Mouse (Mus musculus) retina, adult 2 months (tissue): ENCODE measurements around the gene Kpna3.
A peak's percentile ranks its signal among the peaks of the same experiment; 100 is the strongest.
"Not testable (repeated sequence)": the region's sequence is repeated elsewhere in the genome, so short reads cannot be mapped to it uniquely, and the experiment has no call there.

Experiments
- DNase-seq: peaks from one replicate; pipeline ENCODE4 v3.0.0-alpha.2; 2012; ENCODE audit warnings: low read depth, low spot score

Kpna3 gene

DNA sequence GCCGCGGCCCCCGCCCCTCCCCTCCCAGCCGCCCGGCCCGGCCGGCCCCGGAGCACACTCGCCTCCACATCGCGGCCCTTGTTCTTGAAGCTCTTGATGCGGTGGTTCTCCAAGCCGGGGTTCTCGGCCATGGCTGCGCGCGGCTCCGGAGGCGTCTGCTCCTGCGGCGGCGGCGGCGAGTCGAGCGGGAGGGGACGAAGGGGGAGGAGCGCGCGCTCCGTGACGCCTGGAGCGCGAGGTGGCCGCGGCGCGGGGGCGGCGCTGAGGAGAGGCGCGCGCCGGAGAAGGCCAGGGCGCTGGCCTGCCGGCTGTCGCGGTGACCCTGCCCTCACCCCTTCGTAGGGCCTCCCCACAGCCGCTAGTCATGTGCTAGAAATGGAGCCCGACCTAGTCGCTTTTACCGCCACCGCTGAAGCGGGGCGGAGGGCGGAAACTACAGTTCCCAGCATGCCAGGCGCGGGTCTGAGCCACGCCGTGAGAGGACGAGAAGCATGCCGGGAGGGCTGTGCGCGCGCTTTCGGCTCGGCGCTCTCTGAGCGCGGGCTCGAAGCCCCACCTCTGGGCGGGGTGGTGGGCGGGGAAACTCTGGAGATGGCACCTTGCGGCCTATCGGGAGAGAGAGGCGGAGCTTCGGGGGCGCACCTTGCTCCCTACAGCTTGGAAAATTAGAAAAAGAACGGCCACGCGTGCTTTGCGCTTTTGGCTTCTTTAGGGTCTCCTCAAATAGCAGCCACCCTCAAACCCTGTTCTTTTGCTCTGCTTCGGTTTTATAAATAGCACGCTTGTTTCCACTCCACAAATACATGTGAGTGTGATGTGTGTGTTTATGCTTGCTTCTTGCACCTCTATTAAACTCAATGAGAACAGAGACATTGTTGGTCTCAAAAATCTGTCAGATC, at the start of gene Kpna3:
Kpna3 (minus strand) TSS at position 214 of the 899 bp plus-strand sequence.
- peak; percentile 94 for DNase-seq

DNA sequence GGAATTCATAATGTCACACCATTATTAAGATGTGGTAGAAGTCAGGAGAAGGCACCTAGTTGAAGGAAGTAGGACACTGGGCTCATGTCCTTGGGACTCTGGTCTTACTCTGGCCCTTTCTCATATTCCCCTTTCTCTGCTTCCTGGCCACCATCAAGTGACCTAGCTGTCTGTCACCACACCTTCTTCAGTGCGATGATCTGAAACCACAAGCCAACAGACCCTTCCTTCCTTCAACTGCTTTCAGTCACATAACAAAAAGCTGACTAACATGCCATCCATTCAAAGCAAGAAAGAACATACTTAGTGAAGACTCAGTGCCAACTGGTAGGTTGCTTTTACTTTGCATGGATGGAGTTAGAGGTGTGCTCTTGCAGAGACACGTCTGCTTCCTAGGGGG, 20.7 kb upstream of the Kpna3 start:
- no peak for DNase-seq

DNA sequence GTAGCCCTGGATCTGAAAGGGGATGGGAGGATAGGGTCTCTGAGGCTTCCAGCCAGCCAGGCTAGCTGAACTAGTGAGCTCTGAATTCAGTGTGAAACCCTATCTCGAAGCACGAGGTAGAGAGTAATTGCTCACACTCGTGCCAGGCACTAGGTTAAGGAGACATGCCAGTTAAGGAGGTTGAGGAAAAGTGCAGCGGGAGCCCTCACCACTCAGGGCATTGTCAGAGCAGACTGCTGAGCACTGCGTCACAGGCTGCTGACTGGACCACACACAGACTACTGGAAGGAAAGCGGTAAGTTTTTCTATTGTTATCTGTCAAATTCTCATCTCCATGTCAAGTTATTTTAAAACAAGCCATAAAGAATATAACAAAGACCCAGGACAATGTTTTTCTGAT, 17.8 kb upstream of the Kpna3 start:
- DNase-seq = no peak

DNA sequence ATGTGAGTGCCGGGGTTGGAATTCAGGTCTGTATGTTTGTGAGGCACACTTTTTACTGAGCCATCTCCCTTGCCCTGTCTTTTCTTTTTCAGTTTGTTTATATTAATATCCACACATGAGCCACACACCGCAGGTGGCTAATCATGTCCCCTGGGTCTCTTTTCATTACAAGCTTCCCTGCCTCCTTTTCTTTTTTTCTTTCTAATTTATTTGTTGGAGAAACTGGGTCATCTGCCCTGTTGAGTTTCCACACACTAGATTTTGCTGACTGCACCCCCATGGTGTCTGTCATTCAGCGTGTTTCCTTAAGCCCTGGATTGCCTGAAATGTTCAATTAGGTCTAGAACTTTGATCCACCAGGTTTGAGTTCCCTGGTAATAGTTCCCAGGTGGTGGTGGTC, 15.9 kb upstream of the Kpna3 start:
- DNase-seq = no peak

DNA sequence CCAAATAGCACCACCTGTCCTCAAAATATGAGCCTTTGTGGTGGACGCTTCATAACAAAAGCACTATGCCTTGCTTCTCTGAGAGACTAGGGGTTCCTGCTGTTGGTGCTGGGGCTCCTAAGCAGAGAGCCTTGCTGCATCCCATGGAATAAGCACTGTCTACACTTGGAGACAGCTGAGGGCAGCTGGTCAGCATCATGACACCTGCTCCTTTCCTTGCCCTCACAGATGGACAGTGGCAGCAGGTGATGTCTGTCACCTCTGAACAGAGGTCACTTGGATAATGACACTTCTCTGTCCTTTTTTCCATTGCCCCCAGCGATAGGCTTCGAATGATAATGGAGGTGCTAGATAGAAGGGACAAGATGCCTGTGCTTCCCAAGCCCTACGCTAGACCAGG, 13.4 kb upstream of the Kpna3 start:
- DNase-seq = no peak

DNA sequence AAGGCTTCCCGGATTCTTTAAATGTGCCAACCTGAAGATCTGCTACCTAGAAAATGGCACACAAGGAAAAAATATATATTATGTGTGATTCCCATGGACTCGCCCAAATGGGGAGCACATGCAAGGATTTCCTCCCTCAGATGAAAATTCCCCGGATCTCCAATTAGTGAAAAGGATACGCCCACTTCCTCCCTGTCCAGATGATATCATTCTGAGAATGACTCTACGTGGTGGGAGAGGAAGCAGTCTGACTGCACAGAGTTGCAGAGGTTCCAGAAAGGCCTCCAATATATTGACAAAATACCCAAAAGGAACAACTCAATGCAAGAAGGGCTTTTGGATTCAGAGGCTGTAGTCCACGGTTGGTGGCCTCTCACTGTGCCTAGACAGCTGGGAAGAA, 12.8 kb upstream of the Kpna3 start:
- no peak for DNase-seq

DNA sequence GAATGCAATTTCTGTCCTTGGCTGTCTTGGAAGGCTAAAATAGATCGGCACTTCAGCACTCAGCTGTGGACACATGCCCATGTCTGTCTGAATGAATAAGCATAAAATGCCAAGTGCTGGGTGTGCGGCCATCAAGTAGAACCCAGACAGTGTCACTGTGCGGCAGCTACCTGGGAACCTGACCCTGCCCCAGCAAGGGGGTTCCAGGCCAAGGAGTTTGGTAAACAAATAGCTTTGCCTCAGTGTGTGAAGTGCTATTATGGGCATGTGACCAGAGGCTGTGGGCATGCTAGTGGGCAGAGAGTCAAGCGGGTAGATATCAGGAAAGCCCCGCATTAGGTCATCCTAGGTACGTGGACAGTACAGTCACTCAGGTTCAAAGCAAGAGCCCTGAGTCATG, 8.1 kb upstream of the Kpna3 start:
- no peak for DNase-seq

DNA sequence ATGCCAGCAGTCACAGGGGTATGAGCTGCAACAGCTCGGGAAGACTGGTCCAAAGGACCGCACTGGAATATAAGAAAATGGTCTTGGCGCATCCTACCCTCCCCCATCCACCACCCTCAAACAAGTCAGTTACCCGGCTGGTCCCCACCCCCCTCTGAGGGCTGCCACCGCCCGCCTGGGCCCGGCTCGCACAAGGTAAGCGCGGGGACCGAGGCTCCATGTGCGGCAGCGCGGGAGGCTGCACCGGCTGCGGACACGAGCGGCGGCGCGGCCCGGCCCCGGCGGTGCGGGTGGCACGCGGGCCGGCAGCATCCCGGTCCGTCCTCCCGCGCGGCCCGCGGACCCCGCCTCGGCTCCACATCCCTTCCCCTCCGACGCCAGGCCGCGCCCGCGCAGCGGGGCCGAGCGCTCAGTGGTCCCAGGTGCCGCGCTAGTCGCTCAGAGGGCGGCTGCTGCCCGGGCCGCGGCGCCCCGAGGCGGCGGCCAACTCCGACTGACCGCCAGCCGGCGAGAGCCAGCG, 473 bp downstream of the Kpna3 start:
- DNase-seq = no peak

DNA sequence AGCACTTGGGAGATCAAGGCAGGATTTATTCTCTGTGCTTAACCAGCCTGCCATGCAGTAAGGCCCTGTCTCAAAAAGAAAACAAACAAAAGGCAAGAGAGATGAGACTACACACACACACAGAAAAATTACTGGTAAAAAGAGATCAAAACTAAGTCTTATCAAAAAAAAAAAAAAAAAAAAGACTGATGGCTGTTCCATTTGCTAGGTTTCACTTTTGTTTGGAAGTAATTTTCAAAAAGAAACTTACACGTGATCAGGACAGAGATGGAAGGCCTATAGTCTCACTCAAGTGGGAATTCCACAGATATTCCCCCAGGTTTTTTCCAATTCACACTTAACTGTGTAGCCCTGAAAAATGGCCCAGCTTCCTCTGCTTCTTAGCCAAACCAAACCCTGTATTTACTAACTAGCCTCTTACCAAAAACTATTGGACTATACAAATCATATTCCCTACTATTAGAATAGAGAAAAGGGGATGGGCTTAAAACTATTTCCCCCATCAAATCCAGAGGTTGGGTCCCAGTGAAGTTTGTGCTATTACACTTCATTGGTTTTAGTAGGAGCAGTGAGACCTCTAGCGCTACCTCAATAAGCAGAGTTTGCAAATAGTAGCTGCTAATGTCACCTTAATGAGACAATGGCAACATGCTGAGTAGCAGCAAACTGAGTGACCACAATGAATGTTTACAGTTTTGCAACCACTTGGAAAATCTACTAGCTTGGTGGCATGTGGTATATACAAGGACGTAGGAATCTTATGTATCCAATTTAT, 1.3 kb downstream of the Kpna3 start:
- no peak for DNase-seq

DNA sequence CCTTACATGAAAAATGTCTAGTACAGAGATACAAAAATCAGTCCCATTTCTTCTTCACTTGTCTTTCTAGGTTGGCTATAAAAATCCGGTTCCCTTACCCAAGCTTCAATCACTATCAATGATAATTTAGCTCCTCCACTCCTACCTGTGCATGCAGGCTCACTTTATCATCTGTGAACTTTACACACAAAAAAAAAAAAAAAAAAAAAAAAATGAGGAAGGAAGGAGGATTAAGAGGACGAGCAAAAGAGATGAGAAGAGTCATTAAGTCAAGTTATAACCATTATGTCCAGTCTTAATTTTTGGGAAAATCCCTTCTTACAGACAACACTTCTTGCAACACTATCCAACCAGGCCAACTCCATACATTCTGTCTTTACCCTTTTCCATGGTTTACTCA, 2.8 kb downstream of the Kpna3 start:
- no peak for DNase-seq

DNA sequence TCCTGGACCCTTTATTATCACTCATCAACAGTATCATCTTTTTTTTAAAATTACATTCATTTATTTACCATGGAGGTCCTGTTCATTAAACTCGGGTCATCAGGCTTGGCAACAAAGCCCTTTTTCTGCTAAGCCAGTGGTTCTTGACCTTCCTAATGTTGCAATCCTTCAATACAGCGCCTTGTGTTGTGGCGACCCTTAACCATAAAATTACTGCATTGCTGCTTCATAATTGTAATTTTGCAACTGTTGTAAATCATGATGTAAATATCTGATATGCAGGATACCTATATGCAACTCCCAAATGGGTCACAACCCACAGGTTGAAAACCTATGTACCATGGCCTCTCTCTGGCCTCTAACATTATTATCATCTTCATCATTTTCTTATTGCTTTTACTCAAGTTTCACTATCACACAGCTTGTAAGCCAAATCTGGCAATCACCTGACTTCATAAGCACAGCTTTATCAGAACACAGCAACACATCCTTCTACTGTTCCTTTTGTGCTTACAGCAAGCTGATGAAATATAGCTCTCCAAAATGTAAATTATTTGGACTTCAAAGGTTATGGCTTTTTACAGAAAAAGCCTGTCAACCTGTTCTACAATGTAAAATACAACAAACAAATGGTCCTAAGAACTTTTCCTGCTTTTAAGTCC, 11.4 kb downstream of the Kpna3 start:
- DNase-seq = no peak

DNA sequence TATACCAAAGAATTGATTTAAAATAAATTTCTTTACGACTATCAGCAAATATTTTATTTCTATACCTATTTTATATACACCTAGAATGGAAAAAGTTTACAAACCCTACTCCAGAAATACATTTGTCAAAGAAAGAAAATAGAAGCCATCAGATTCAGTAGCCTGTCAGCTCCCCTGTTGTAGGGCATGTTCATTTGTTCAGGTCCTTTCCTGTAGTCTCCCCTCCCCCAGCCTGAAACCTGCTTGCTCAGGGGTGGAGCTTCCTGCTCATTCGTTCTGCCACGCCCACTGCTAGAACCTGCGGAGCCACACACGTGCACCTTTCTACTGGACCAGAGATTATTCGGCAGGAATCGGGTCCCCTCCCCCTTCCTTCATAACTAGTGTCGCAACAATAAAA, 12.6 kb downstream of the Kpna3 start:
- DNase-seq = not testable (repeated sequence)

DNA sequence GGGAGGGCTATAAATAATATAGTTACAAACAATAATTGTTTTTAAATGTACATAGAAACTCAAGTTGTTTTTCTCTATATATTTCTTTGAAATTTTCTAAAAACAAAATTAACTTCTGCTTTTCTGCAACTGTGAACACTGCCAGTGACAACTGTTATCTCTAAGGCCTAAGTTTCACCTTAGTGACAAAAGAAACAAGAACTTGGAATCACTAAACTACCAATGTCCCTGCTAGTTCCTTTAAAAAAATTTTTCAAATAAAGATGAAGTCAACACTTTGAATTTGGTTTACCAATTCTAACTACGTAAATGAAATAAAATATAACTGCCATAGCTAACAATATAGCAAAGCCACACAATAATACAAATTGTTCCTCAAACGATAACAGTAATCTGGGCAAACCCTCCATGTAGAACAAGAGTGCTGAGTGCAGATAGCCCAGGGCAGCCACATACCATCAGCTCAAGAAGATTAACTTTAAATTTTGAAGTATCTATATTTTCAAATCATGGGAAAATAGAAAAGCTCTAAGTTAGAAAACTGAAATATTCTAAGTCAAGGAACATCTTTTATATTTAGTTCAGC, 14.5 kb downstream of the Kpna3 start:
- no peak for DNase-seq

DNA sequence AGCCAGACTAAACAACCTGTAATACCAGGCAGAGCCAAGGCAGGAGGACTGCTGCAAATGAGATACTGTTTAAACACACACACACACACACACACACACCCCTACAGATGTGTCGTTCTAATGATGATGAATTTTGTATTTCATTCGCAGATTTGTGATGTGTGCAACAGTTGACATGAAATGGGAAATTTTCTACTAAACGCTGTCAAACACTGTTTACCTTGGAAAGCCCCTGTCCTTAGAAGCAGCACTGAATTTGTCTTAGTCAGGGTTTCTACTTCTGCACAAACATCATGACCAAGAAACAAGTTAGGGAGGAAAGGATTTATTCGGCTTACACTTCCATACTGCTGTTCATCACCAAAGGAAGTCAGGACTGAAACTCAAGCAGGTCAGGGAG, 24.0 kb downstream of the Kpna3 start:
- DNase-seq = no peak

DNA sequence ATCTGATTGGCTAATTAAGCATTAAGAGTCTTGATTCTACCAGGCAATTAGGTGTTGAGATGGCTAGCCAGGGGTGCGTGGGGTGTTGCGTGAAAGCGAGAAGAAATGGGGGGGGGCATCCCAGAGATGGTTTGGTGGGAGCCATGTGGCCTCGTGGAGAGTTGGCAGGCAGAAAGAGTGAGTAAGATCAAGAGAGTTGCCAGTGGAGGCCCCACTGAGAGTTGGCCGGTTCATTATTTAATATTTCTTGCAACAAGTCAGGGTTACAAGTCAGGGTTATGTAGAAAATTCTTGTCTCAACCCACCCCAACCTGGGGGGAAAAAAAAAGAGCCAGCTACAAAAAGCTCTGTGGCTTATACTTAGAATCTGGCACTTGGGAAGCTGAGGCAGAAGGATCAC, 24.4 kb downstream of the Kpna3 start:
- DNase-seq = no peak

DNA sequence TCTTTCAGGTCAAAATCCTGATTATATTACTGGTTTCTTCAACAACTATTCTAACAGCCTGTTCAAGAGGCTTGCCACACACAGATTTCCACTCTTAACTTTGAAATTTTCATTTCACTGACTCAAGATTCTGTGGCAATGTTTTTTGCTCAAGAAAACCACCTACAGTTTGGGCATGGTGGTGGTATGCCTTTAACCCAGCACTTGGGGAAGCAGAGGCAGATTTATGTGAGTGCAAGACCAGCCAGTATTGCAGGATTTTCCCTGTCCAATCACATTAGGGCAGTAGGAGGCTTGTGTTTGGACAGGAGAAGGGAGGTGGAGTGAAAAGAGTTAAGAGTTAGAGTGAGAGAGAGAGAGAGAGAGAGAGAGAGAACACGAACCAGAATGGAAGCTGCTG, 24.9 kb downstream of the Kpna3 start:
- DNase-seq = no peak

DNA sequence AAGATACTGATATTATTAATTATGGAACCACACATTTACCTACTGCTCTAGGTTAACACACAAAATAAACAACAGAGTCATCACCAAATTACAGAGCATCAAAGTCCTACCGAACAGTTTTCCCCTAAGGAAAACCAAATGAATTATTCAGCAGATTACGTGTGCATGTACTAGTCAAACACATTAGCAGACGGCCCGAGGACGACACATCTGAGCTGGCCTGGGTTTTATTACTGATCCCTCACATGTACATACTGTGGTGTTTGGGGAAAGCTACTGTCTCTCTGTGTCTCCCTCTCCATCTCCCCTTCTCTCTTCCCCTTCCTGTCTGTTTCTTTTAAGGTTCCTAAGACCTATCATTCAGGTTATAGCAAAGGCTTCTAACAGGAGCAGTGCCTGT, 25.5 kb downstream of the Kpna3 start:
- DNase-seq = no peak

DNA sequence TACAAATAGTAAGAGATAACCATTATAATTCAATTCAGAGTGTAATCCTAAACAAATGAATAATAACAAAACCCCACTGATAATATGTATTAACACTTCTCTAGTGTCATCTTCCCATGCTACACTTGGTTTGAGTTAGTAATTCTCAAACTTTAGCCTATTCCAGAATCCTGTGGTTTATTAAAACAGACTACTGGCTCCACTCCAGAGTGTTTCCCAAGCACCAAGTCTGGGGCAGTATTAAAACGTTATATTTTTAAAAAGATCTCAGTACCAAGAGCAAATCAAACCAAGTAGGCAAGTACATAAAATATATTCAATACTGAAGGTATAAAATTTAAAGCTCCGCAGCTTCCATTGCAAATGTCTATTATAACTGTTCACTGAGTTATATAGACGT, 26.0 kb downstream of the Kpna3 start:
- no peak for DNase-seq

DNA sequence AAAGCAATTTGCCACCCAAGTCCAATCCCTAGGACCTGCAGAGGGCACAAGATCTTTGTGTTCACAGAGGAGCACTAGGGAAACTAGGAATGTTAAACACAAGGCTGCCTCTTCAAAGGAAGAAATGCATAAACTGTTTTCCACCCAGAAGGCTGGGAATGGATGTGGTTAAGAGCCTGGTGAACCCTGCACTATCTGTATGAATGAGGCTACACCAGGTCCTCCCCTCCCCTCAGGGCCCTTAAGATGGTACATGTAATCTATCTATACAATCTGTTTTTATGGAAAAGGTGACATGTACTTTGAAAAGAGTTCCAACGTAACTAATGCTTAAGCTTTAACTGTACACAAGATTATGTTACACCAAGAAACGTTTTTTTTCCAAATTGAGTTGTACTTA, 29.7 kb downstream of the Kpna3 start:
- DNase-seq = no peak

DNA sequence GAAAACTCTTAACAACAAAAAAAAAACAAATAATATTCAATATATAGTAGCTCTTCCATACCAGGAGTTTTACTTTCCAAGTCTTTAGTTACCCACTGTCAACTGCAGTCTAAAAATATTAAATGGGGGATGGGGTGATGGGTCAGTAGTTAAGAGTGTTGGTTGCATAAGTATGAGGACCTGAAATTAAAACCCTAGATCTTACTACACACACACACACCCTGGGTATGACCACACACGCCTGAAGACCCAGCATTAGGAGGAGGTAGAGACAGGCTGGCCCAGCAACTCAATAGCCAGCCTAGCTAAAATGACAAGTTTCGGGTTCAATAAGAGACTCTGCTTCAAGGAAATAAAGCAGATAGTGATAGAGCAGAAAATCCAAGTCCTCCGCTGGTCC, 32.6 kb downstream of the Kpna3 start:
- DNase-seq = no peak

DNA sequence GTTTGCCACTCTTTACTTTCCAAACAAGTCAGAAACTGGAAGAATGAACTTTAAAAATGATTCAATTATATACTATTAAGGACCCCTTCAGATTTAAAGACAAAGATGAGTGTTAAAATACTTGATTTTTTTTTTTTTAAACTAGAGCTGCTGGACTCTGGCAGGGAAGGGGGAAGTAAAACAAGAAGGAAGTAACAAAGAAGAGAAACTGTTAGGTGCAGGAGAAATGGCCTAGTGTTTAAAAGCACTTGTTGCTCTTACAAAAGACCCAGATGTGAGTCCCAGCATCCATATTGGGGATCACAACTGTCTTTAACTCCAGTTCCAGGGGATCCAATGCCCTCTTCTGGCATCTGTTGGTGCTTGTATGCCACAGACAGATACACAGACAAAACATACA, 33.9 kb downstream of the Kpna3 start:
- DNase-seq = no peak

DNA sequence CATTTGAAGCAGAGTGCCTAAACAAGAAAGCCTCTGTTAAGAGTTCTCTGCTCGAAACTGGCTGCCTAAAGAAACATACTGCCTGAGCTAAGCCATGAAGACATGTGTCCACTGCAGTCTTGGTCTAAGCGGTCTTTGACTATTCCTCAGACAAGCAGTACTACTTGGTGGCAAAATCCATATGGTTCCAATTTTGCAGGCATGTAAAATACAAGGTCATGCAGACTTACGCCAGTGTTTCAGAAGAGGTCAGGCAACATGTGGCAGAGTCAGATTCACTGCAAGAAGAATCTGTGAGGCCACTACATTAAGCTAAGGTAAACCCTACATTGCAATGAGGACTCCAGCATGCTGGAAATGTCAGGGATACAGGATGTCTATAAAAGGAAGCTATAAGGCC, 34.7 kb downstream of the Kpna3 start:
- no peak for DNase-seq
